Mouse (Mus musculus) embryonic fibroblast, embryonic 13.5 days (primary cell): ENCODE measurements around the gene Mcm10. TPM values are rescaled to one million over a fixed set of nuclear protein-coding genes. Genes with fewer than 3 reads are reported as not detected.
"Not testable (repeated sequence)": the region's sequence is repeated elsewhere in the genome, so short reads cannot be mapped to it uniquely, and the experiment has no call there.

Experiments used
- H3K27ac ChIP-seq: 2 replicates; pipeline ENCODE4 v1.5.1; 2012; ENCODE audit warnings: low read length, control low read depth, inconsistent platforms; ENCODE audit not compliant: insufficient read depth
- H3K4me1 ChIP-seq: 2 replicates; pipeline ENCODE4 v1.6.1; 2011; ENCODE audit warnings: low read length; ENCODE audit not compliant: control insufficient read depth, insufficient read depth
- H3K4me3 ChIP-seq: 2 replicates; pipeline ENCODE4 v1.5.1; 2011; ENCODE audit warnings: mild to moderate bottlenecking, control low read depth, low read length; ENCODE audit not compliant: insufficient read depth
- CTCF ChIP-seq: IDR thresholded peaks from 2 replicates; pipeline ENCODE4 v1.5.1; 2011; ENCODE audit warnings: mild to moderate bottlenecking, control low read depth, low read length, moderate library complexity, borderline replicate concordance; ENCODE audit not compliant: insufficient read depth
- POLR2A ChIP-seq: IDR thresholded peaks from 2 replicates; pipeline ENCODE4 v1.6.1; 2011; ENCODE audit warnings: low read depth, mild to moderate bottlenecking, control low read depth, low read length, moderate library complexity
- polyA plus RNA-seq: library from polyadenylated mRNA; stranded (reverse); fragments of >200 nt; gene quantifications from 2 replicates; pipeline ENCODE4 v1.2.4, GENCODE M21; 2011; ENCODE audit warnings: low read depth; ENCODE audit not compliant: missing spikeins, insufficient read length

Gene Mcm10
- polyA plus RNA-seq, 1 experiment = 14.4 TPM

- no peaks in the 10 kb centered on the region for H3K4me1 ChIP-seq
- TF ChIP-seq CTCF = no peak
- no peak for TF ChIP-seq POLR2A
- no peak overlapping the region for H3K4me3 ChIP-seq
- H3K27ac ChIP-seq = no peak overlapping the region
These were observed 54.6 kb downstream of the Mcm10 start for GRCm38 (mm10) chr2:4958039-4958438.

GRCm38 (mm10) chr2:4954216-4954760, 58.3 kb downstream of the Mcm10 start:
- H3K4me3 ChIP-seq = no peak overlapping the region
- H3K27ac ChIP-seq = no peak overlapping the region
- TF ChIP-seq POLR2A (no peak), CTCF (no peak)

GRCm38 (mm10) chr2:4950986-4951385, 61.6 kb downstream of the Mcm10 start:
- Histone ChIP-seq H3K4me3 (no peak overlapping the region), H3K4me1 (no peaks in the 10 kb centered on the region), H3K27ac (no peak overlapping the region)
- no peak for TF ChIP-seq CTCF
- no peak for TF ChIP-seq POLR2A

More at GRCm38 (mm10) chr2:4954216-4954760, 58.3 kb downstream of the Mcm10 start:
- H3K4me1 ChIP-seq = no peaks in the 10 kb centered on the region

GRCm38 (mm10) chr2:4949691-4950090, 62.9 kb downstream of the Mcm10 start:
- H3K4me3 ChIP-seq, H3K4me1 ChIP-seq, H3K27ac ChIP-seq: not testable (repeated sequence)

- TF ChIP-seq CTCF = no peak
- TF ChIP-seq POLR2A = no peak
- no peak overlapping the region for H3K4me3 ChIP-seq
These were observed 71.7 kb downstream of the Mcm10 start for GRCm38 (mm10) chr2:4940861-4941260.

More at GRCm38 (mm10) chr2:4940861-4941260, 71.7 kb downstream of the Mcm10 start:
- no peaks in the 10 kb centered on the region for H3K4me1 ChIP-seq
- H3K27ac ChIP-seq = no peak overlapping the region

Other genes with a start within 250 kb of the Mcm10 start
- 45.2 and 69.5 TPM in 2 replicates for gene Sephs1, start 131.2 kb downstream of the Mcm10 start, polyA plus RNA-seq
- 24.1 and 32.4 TPM in 2 replicates for gene Phyh, start 93.8 kb downstream of the Mcm10 start, polyA plus RNA-seq
- not detected in 2 replicates for gene Ucma, start 36.7 kb downstream of the Mcm10 start, polyA plus RNA-seq
- 10.4 and 12.9 TPM in 2 replicates for gene Optn, start 51.3 kb upstream of the Mcm10 start, polyA plus RNA-seq
- 3.4 and 11.5 TPM in 2 replicates for gene Ccdc3, start 125.0 kb upstream of the Mcm10 start, polyA plus RNA-seq